Mouse (Mus musculus) stomach, postnatal 0 days (tissue): Measurements from ENCODE around the gene Cic.

Source experiments
- CTCF ChIP-seq: IDR thresholded peaks from 2 replicates; pipeline ENCODE4 v1.5.1; 2016; ENCODE audit warnings: antibody characterized with exemption, low read depth, mild to moderate bottlenecking, moderate library complexity
- EP300 ChIP-seq: optimal IDR thresholded peaks from 2 replicates; pipeline ENCODE3; 2016; ENCODE audit warnings: antibody characterized with exemption

DNA sequence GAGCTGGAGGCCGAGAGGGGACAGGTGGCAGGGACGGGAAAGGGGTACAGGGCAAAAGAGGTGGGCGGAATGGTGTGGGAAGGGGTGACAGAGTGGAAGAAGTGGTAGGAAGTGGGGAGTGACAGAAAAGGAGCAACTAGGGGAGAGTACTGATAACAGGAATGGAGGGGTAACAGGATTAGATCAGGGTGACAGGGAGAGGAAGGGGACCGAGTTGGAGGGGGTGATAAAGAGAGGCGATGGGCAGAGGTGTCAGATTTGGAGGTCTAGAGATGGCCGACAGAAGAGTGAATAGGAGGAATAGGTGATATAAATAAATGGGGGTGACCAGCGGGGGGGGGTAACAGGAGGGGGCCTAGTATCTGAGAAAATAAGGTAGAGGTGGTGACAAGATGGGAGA lies 1.1 kb downstream of the Cic start:
- TF ChIP-seq CTCF (no peak), EP300 (no peak)
